Mouse (Mus musculus): ENCODE measurements around the gene Atg5. TPM values are rescaled to one million over a fixed set of nuclear protein-coding genes. Genes with fewer than 3 reads are reported as not detected.
"Not testable (repeated sequence)": the region's sequence is repeated elsewhere in the genome, so short reads cannot be mapped to it uniquely, and the experiment has no call there.

Gene Atg5
- 10 to 100 TPM in 22 of 26 experiments, 1 to 10 TPM in 4; 6.8 to 23.7 (median 18.0) TPM for total RNA-seq (2018; cell fraction: chromatin; rRNA removed)
- 10 to 100 TPM; 25.1 to 47.0 (median 40.0) TPM for total RNA-seq (2018; cell fraction: cytosol; rRNA removed)
- total RNA-seq (2018; cell fraction: nucleus; rRNA removed): 10 to 100 TPM; 10.8 to 35.6 (median 21.1) TPM
- 35.0 to 43.4 TPM (median 39.1 TPM) in 3 replicates for polyA plus RNA-seq (2018)

GRCm38 (mm10) chr10:44268145-44268860 is at the start of gene Atg5:
TSS of gene Atg5 (plus strand) at chr10:44268358.
- no peaks in the 10 kb centered on the region for H3K36me3 ChIP-seq (ENCODE audit: inconsistent target)
- H3K79me2 ChIP-seq (ENCODE audit: inconsistent target): peaks cover 39% of the 10 kb centered on the region
- peak within 1 kb of the TSS; percentile 39 for H3K27ac ChIP-seq
- H3K4me3 ChIP-seq (ENCODE audit: inconsistent target): peak within 1 kb of the TSS; percentile 78
- WGBS (ENCODE audit: missing documents): 0% methylated on average over 57 of the region's 63 CpGs

GRCm38 (mm10) chr10:44219073-44219472 is 49.1 kb upstream of the Atg5 start:
- H3K27ac ChIP-seq; H3K79me2 ChIP-seq (ENCODE audit: inconsistent target); H3K36me3 ChIP-seq (ENCODE audit: inconsistent target); H3K4me3 ChIP-seq (ENCODE audit: inconsistent target): not testable (repeated sequence)
- 6% methylated on average over 2 of the region's 2 CpGs for WGBS (ENCODE audit: missing documents)

- no peaks in the 10 kb centered on the region for H3K79me2 ChIP-seq (ENCODE audit: inconsistent target)
- no peak overlapping the region for H3K4me3 ChIP-seq (ENCODE audit: inconsistent target)
- no peak overlapping the region for H3K27ac ChIP-seq
- 89% methylated on average over 9 of the region's 9 CpGs for WGBS (ENCODE audit: missing documents)
- no peaks in the 10 kb centered on the region for H3K36me3 ChIP-seq (ENCODE audit: inconsistent target)
Measured at GRCm38 (mm10) chr10:44224345-44224744, 43.8 kb upstream of the Atg5 start.

GRCm38 (mm10) chr10:44233351-44233750 is 34.8 kb upstream of the Atg5 start:
- 0% methylated on average over 1 of the region's 1 CpGs for WGBS (ENCODE audit: missing documents)
- H3K27ac ChIP-seq; H3K79me2 ChIP-seq (ENCODE audit: inconsistent target); H3K4me3 ChIP-seq (ENCODE audit: inconsistent target); H3K36me3 ChIP-seq (ENCODE audit: inconsistent target): not testable (repeated sequence)

- WGBS (ENCODE audit: missing documents): 37% methylated on average over 7 of the region's 7 CpGs
- H3K36me3 ChIP-seq (ENCODE audit: inconsistent target); H3K4me3 ChIP-seq (ENCODE audit: inconsistent target); H3K79me2 ChIP-seq (ENCODE audit: inconsistent target); H3K27ac ChIP-seq: not testable (repeated sequence)
Measured at GRCm38 (mm10) chr10:44235298-44235697, 32.9 kb upstream of the Atg5 start.

GRCm38 (mm10) chr10:44256624-44257023 is 11.5 kb upstream of the Atg5 start:
- Histone ChIP-seq H3K4me3 (ENCODE audit: inconsistent target) (no peak overlapping the region), H3K36me3 (ENCODE audit: inconsistent target) (no peaks in the 10 kb centered on the region), H3K79me2 (ENCODE audit: inconsistent target) (no peaks in the 10 kb centered on the region), H3K27ac (no peak overlapping the region)
- WGBS (ENCODE audit: missing documents): 66% methylated on average over 7 of the region's 7 CpGs

DNA sequence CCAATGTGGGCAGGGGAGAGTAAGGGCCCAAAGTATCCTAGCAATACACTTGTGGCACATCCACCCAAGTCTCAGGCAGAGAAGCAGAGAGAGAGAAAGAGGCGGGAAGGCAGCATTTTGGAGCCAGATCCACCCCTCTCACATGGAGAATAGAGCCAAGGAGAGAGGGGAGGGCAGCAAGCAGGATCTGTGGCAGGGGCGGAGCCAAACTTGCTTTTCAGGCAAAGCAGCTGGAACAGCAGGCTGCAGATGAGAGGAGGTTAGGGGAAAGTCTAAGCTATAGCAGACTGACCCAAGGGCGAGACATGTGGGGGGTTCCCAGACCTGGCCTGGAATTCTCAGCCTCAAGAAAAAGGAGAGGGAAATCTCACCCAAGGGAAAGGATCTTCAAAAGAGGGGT is 2.3 kb upstream of the Atg5 start:
- WGBS (ENCODE audit: missing documents): 92% methylated on average over 3 of the region's 3 CpGs
- Histone ChIP-seq H3K79me2 (ENCODE audit: inconsistent target) (peaks cover 21% of the 10 kb centered on the region), H3K4me3 (ENCODE audit: inconsistent target) (no peak overlapping the region), H3K27ac (no peak overlapping the region), H3K36me3 (ENCODE audit: inconsistent target) (no peaks in the 10 kb centered on the region)

DNA sequence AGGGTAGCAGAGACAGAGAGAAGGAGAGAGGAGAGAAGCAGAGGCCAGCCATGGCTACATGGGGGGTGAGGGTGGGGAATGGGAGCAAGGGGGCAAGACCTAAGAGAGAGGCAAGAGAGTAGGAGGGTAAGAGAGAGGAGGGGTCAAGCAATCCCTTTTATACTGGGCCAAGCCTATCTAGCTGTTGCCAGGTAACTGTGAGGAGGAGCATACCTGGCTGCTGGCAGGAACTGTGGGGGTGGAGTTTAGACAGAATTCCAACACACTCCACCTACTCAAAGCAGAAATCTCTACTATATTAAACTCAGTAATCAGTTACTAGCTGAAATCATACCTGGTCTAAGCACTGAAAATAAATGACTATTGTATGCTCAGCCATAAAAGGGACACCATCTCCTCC is 1.6 kb upstream of the Atg5 start:
- Histone ChIP-seq H3K27ac (no peak overlapping the region), H3K79me2 (ENCODE audit: inconsistent target) (peaks cover 21% of the 10 kb centered on the region), H3K36me3 (ENCODE audit: inconsistent target) (no peaks in the 10 kb centered on the region), H3K4me3 (ENCODE audit: inconsistent target) (no peak overlapping the region)

- peak overlapping the region; percentile 78 for H3K4me3 ChIP-seq (ENCODE audit: inconsistent target)
- H3K27ac ChIP-seq: peak overlapping the region; percentile 39
- WGBS (ENCODE audit: missing documents): 5% methylated on average over 11 of the region's 11 CpGs
Measured at GRCm38 (mm10) chr10:44267426-44268142, 574 bp upstream of the Atg5 start.

GRCm38 (mm10) chr10:44269211-44269610 is 1.1 kb downstream of the Atg5 start:
- no peaks in the 10 kb centered on the region for H3K36me3 ChIP-seq (ENCODE audit: inconsistent target)
- H3K27ac ChIP-seq: 0 out of 2 replicates have a peak overlapping the region, but pooled peaks have one; percentile 13
- 60% methylated on average over 2 of the region's 2 CpGs for WGBS (ENCODE audit: missing documents)
- peaks cover 48% of the 10 kb centered on the region for H3K79me2 ChIP-seq (ENCODE audit: inconsistent target)
- peak overlapping the region; percentile 57 for H3K4me3 ChIP-seq (ENCODE audit: inconsistent target)

More at GRCm38 (mm10) chr10:44267426-44268142, 574 bp upstream of the Atg5 start:
- no peaks in the 10 kb centered on the region for H3K36me3 ChIP-seq (ENCODE audit: inconsistent target)
- H3K79me2 ChIP-seq (ENCODE audit: inconsistent target): peaks cover 32% of the 10 kb centered on the region

- 50% methylated on average over 1 of the region's 1 CpGs for WGBS (ENCODE audit: missing documents)
- Histone ChIP-seq H3K79me2 (ENCODE audit: inconsistent target) (peaks cover 77% of the 10 kb centered on the region), H3K36me3 (ENCODE audit: inconsistent target) (peaks cover 14% of the 10 kb centered on the region), H3K27ac (no peak overlapping the region), H3K4me3 (ENCODE audit: inconsistent target) (no peak overlapping the region)
Measured at GRCm38 (mm10) chr10:44282323-44282722, 14.2 kb downstream of the Atg5 start.

- H3K36me3 ChIP-seq (ENCODE audit: inconsistent target): peaks cover 39% of the 10 kb centered on the region
- peaks cover 50% of the 10 kb centered on the region for H3K79me2 ChIP-seq (ENCODE audit: inconsistent target)
- no peak overlapping the region for H3K4me3 ChIP-seq (ENCODE audit: inconsistent target)
- H3K27ac ChIP-seq: no peak overlapping the region
- 100% methylated on average over 1 of the region's 1 CpGs for WGBS (ENCODE audit: missing documents)
Measured at GRCm38 (mm10) chr10:44285106-44285505, 16.9 kb downstream of the Atg5 start.

DNA sequence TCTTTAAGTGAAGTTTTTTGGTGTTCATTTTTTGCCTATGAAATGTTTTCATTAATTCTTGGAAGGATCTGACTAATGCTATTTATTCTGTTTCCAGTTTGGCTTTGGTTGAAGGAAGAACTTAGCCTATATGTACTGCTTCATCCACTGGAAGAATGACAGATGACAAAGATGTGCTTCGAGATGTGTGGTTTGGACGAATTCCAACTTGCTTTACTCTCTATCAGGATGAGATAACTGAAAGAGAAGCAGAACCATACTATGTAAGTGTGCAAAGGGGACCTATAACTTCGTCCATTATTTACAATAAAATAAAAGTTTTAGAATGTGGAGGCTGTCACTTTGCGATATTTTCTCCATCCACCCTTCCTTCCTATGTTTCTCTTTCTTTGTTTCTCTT is 17.8 kb downstream of the Atg5 start:
- WGBS (ENCODE audit: missing documents): 76% methylated on average over 4 of the region's 4 CpGs
- no peak overlapping the region for H3K4me3 ChIP-seq (ENCODE audit: inconsistent target)
- H3K36me3 ChIP-seq (ENCODE audit: inconsistent target): peaks cover 47% of the 10 kb centered on the region
- H3K79me2 ChIP-seq (ENCODE audit: inconsistent target): peaks cover 41% of the 10 kb centered on the region
- no peak overlapping the region for H3K27ac ChIP-seq

GRCm38 (mm10) chr10:44290876-44291275 is 22.7 kb downstream of the Atg5 start:
- 83% methylated on average over 2 of the region's 2 CpGs for WGBS (ENCODE audit: missing documents)
- no peak overlapping the region for H3K27ac ChIP-seq
- no peak overlapping the region for H3K4me3 ChIP-seq (ENCODE audit: inconsistent target)
- H3K36me3 ChIP-seq (ENCODE audit: inconsistent target): peaks cover 54% of the 10 kb centered on the region
- no peaks in the 10 kb centered on the region; the same call in 1 of the 2 replicates for H3K79me2 ChIP-seq (ENCODE audit: inconsistent target)

DNA sequence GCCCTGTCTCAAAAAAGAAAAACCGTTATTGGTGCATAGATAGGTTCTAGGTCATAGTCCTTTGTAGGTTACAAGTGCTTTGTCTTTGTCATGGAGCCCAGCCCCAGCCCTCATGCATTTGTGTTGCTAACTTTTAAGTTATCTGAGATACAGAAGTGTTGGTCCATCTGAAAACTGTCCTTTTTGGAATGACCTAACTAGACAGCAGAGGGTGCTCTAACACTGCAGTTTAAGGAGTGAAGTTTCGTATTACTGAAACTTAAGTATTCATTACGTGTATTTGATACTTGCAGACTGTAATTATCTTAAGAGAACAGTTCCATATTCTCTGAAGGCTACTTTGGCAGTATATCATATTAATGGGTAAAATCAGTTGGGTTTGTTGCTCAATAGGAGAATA is 24.0 kb downstream of the Atg5 start:
- Histone ChIP-seq H3K4me3 (ENCODE audit: inconsistent target) (no peak overlapping the region), H3K79me2 (ENCODE audit: inconsistent target) (no peaks in the 10 kb centered on the region; the same call in 1 of the 2 replicates), H3K36me3 (ENCODE audit: inconsistent target) (peaks cover 42% of the 10 kb centered on the region), H3K27ac (no peak overlapping the region)
- WGBS (ENCODE audit: missing documents): 52% methylated on average over 3 of the region's 3 CpGs

Measured in macrophage (primary cell).